Mouse (Mus musculus): ENCODE data around the gene Ceacam1.
"Not testable (repeated sequence)": the region's sequence is repeated elsewhere in the genome, so short reads cannot be mapped to it uniquely, and the experiment has no call there.

Gene Ceacam1

GRCm38 (mm10) chr7:25477091-25477751 lies at the start of gene Ceacam1:
Gene Ceacam1, minus strand, starts transcription at chr7:25477603.
- peak; percentile 43 to 54 for DNase-seq (ENCODE audit: low spot score in 2 of 2)

GRCm38 (mm10) chr7:25516070-25516777 lies 38.8 kb upstream of the Ceacam1 start:
- DNase-seq (ENCODE audit: low spot score in 2 of 2), result not testable (repeated sequence)

- DNase-seq (ENCODE audit: low spot score in 2 of 2), result not testable (repeated sequence)
These were observed 38.3 kb upstream of the Ceacam1 start for GRCm38 (mm10) chr7:25515667-25516066.

- DNase-seq (ENCODE audit: low spot score in 2 of 2), result no peak
These were observed 32.5 kb upstream of the Ceacam1 start for GRCm38 (mm10) chr7:25509925-25510324.

GRCm38 (mm10) chr7:25494649-25495048 lies 17.2 kb upstream of the Ceacam1 start:
- DNase-seq (ENCODE audit: low spot score in 2 of 2), result no peak

GRCm38 (mm10) chr7:25490698-25491097 lies 13.3 kb upstream of the Ceacam1 start:
- not testable (repeated sequence) for DNase-seq (ENCODE audit: low spot score in 2 of 2)

GRCm38 (mm10) chr7:25489382-25489781 lies 12.0 kb upstream of the Ceacam1 start:
- not testable (repeated sequence) for DNase-seq (ENCODE audit: low spot score in 2 of 2)

- peak in 1 of 2 experiments; percentile 40 for DNase-seq (ENCODE audit: low spot score in 2 of 2)
These were observed 8.8 kb upstream of the Ceacam1 start for GRCm38 (mm10) chr7:25486186-25486585.

- DNase-seq (ENCODE audit: low spot score in 2 of 2), result no peak
These were observed 7.7 kb upstream of the Ceacam1 start for GRCm38 (mm10) chr7:25485061-25485460.

GRCm38 (mm10) chr7:25483133-25483735 lies 5.8 kb upstream of the Ceacam1 start:
- no peak for DNase-seq (ENCODE audit: low spot score in 2 of 2)

- DNase-seq (ENCODE audit: low spot score in 2 of 2), result not testable (repeated sequence)
These were observed 3.4 kb upstream of the Ceacam1 start for GRCm38 (mm10) chr7:25480791-25481190.

GRCm38 (mm10) chr7:25479440-25479839 lies 2.0 kb upstream of the Ceacam1 start:
- DNase-seq (ENCODE audit: low spot score in 2 of 2), result peak in 1 of 2 experiments; percentile 47

GRCm38 (mm10) chr7:25477752-25478093 lies 320 bp upstream of the Ceacam1 start:
- DNase-seq (ENCODE audit: low spot score in 2 of 2), result not testable (repeated sequence)

- DNase-seq (ENCODE audit: low spot score in 2 of 2), result not testable (repeated sequence)
These were observed 5.6 kb downstream of the Ceacam1 start for GRCm38 (mm10) chr7:25471821-25472220.

GRCm38 (mm10) chr7:25465586-25465985 lies 11.8 kb downstream of the Ceacam1 start:
- not testable (repeated sequence) for DNase-seq (ENCODE audit: low spot score in 2 of 2)

GRCm38 (mm10) chr7:25465010-25465409 lies 12.4 kb downstream of the Ceacam1 start:
- DNase-seq (ENCODE audit: low spot score in 2 of 2), result no peak

GRCm38 (mm10) chr7:25462033-25462337 lies 15.4 kb downstream of the Ceacam1 start:
- DNase-seq (ENCODE audit: low spot score in 2 of 2), result not testable (repeated sequence)

GRCm38 (mm10) chr7:25461336-25462032 lies 15.9 kb downstream of the Ceacam1 start:
- not testable (repeated sequence) for DNase-seq (ENCODE audit: low spot score in 2 of 2)

- no peak for DNase-seq (ENCODE audit: low spot score in 2 of 2)
These were observed 25.3 kb downstream of the Ceacam1 start for GRCm38 (mm10) chr7:25452103-25452502.

GRCm38 (mm10) chr7:25449913-25450890 lies 27.2 kb downstream of the Ceacam1 start:
- no peak for DNase-seq (ENCODE audit: low spot score in 2 of 2)

GRCm38 (mm10) chr7:25440816-25441153 lies 36.6 kb downstream of the Ceacam1 start:
- no peak for DNase-seq (ENCODE audit: low spot score in 2 of 2)
